Mouse (Mus musculus) thymus, adult 18-20 months (tissue): ENCODE results near the gene Efs.
"Not testable (repeated sequence)": the region's sequence is repeated elsewhere in the genome, so short reads cannot be mapped to it uniquely, and the experiment has no call there.

Source experiments
- DNase-seq, 2 experiments: peaks; one replicate each; pipeline ENCODE4 v3.0.0; 2022; ENCODE audit warnings: mixed read lengths in 2 of 2

Gene Efs

GRCm38 (mm10) chr14:54947008-54947407 lies 21.1 kb upstream of the Efs start:
- DNase-seq, result not testable (repeated sequence)

- DNase-seq, result no peak
Measured at GRCm38 (mm10) chr14:54945975-54946704, 20.2 kb upstream of the Efs start.

GRCm38 (mm10) chr14:54944939-54945338 lies 19.0 kb upstream of the Efs start:
- no peak for DNase-seq

- DNase-seq, result no peak
Measured at GRCm38 (mm10) chr14:54943971-54944370, 18.0 kb upstream of the Efs start.

GRCm38 (mm10) chr14:54942479-54942878 lies 16.6 kb upstream of the Efs start:
- DNase-seq, result no peak

GRCm38 (mm10) chr14:54941024-54941978 lies 15.4 kb upstream of the Efs start:
- no peak for DNase-seq

GRCm38 (mm10) chr14:54940176-54940530 lies 14.2 kb upstream of the Efs start:
- no peak for DNase-seq

- DNase-seq, result peak in 1 of 2 experiments; percentile 32
Measured at GRCm38 (mm10) chr14:54939434-54940175, 13.7 kb upstream of the Efs start.

- no peak for DNase-seq
Measured at GRCm38 (mm10) chr14:54938431-54939219, 12.7 kb upstream of the Efs start.

- DNase-seq, result no peak
Measured at GRCm38 (mm10) chr14:54937361-54938182, 11.6 kb upstream of the Efs start.

- DNase-seq, result no peak
Measured at GRCm38 (mm10) chr14:54936831-54937160, 10.9 kb upstream of the Efs start.

- no peak for DNase-seq
Measured at GRCm38 (mm10) chr14:54935904-54936830, 10.2 kb upstream of the Efs start, which contains the start of gene Cmtm5. TSS of gene Cmtm5 (plus strand) at chr14:54936261.

- DNase-seq, result no peak
Measured at GRCm38 (mm10) chr14:54932645-54933150, 6.8 kb upstream of the Efs start, which contains the start of gene Il25. TSS of gene Il25 (plus strand) at chr14:54932695.

- DNase-seq, result no peak
Measured at GRCm38 (mm10) chr14:54930431-54930830, 4.5 kb upstream of the Efs start.

- DNase-seq, result no peak
Measured at GRCm38 (mm10) chr14:54929801-54930200, 3.9 kb upstream of the Efs start.

- DNase-seq, result no peak
Measured at GRCm38 (mm10) chr14:54927296-54927695, 1.4 kb upstream of the Efs start.

- no peak for DNase-seq
Measured at GRCm38 (mm10) chr14:54926401-54927158, 654 bp upstream of the Efs start.

- no peak for DNase-seq
Measured at GRCm38 (mm10) chr14:54924641-54925348, 1.1 kb downstream of the Efs start.
